Mouse (Mus musculus): Measurements from ENCODE around the gene AC109138.7.

- no peak for TF ChIP-seq CTCF (IDR thresholded peaks at IDR 0.05; ENCODE audit: low read depth, low read length)
- no peak for TF ChIP-seq POLR2A (IDR thresholded peaks at IDR 0.05; ENCODE audit: extremely low read depth, insufficient read depth, low read length)
Measured at GRCm38 (mm10) chr19:4166678-4167476, 47.3 kb upstream of the AC109138.7 start.
